Mouse (Mus musculus): ENCODE results near the gene Pla2g4a. TPM values are rescaled to one million over a fixed set of nuclear protein-coding genes. Genes with fewer than 3 reads are reported as not detected.

Pla2g4a gene
- polyA plus RNA-seq (2015; fragmentation: Nextera tagmentation; extraction: Ambion mirVana) = 12.9 and 13.5 TPM in 2 replicates

- TF ChIP-seq CTCF (IDR thresholded peaks at IDR 0.05) = no peak
- H3K9me3 ChIP-seq (ENCODE audit: low read length) = no peaks in the 10 kb centered on the region
- peak within 1 kb of the TSS; percentile 81 for H3K4me2 ChIP-seq (replicated peaks; ENCODE audit: low read depth, low read length)
- ATAC-seq (peak; percentile 92), DNase-seq (ENCODE audit: low spot score) (peak; percentile 76)
- no peaks in the 10 kb centered on the region for H3K36me3 ChIP-seq (ENCODE audit: insufficient read depth, low read length)
- H3K27me3 ChIP-seq (replicated peaks; ENCODE audit: insufficient read depth, low read length) = no peaks in the 10 kb centered on the region
- peak within 1 kb of the TSS; percentile 76 for H3K27ac ChIP-seq (ENCODE audit: low read length)
- H3K4me3 ChIP-seq (ENCODE audit: low read depth, low read length) = peak within 1 kb of the TSS; percentile 53
- 7% methylated on average over 15 of the region's 15 CpGs for WGBS
- no peaks in the 10 kb centered on the region for H3K4me1 ChIP-seq (ENCODE audit: insufficient read depth, low read depth, low read length)
- H3K9ac ChIP-seq (replicated peaks; ENCODE audit: low read depth) = peak within 1 kb of the TSS; percentile 41; the same call in 1 of the 2 replicates
These were observed at the start of gene Pla2g4a for GRCm38 (mm10) chr1:149960734-149961424. Gene Pla2g4a (minus strand): TSS chr1:149961290.

- Histone ChIP-seq H3K4me1 (ENCODE audit: insufficient read depth, low read depth, low read length) (no peaks in the 10 kb centered on the region), H3K4me3 (ENCODE audit: low read depth, low read length) (no peak overlapping the region), H3K9ac (replicated peaks; ENCODE audit: low read depth) (no peak overlapping the region), H3K36me3 (ENCODE audit: insufficient read depth, low read length) (no peaks in the 10 kb centered on the region), H3K4me2 (replicated peaks; ENCODE audit: low read depth, low read length) (no peak overlapping the region), H3K9me3 (ENCODE audit: low read length) (no peaks in the 10 kb centered on the region), H3K27ac (ENCODE audit: low read length) (no peak overlapping the region), H3K27me3 (replicated peaks; ENCODE audit: insufficient read depth, low read length) (no peaks in the 10 kb centered on the region)
- TF ChIP-seq EP300 (IDR thresholded peaks at IDR 0.05) = no peak
- TF ChIP-seq CTCF (IDR thresholded peaks at IDR 0.05) = no peak
- no peak for ATAC-seq
- no peak for DNase-seq (ENCODE audit: low spot score)
- WGBS = 87% methylated on average over 4 of the region's 4 CpGs
These were observed 49.5 kb upstream of the Pla2g4a start for GRCm38 (mm10) chr1:150010629-150010979.

GRCm38 (mm10) chr1:150009968-150010628 lies 49.0 kb upstream of the Pla2g4a start:
- H3K4me1 ChIP-seq (ENCODE audit: insufficient read depth, low read depth, low read length) = no peaks in the 10 kb centered on the region
- no peak for DNase-seq (ENCODE audit: low spot score)
- no peak overlapping the region for H3K4me2 ChIP-seq (replicated peaks; ENCODE audit: low read depth, low read length)
- ATAC-seq = no peak
- no peak overlapping the region for H3K9ac ChIP-seq (replicated peaks; ENCODE audit: low read depth)
- H3K27ac ChIP-seq (ENCODE audit: low read length) = no peak overlapping the region
- no peak overlapping the region for H3K4me3 ChIP-seq (ENCODE audit: low read depth, low read length)
- WGBS = 88% methylated on average over 18 of the region's 18 CpGs
- no peaks in the 10 kb centered on the region for H3K9me3 ChIP-seq (ENCODE audit: low read length)
- TF ChIP-seq EP300 (IDR thresholded peaks at IDR 0.05) (no peak), CTCF (IDR thresholded peaks at IDR 0.05) (no peak)
- H3K27me3 ChIP-seq (replicated peaks; ENCODE audit: insufficient read depth, low read length) = no peaks in the 10 kb centered on the region
- H3K36me3 ChIP-seq (ENCODE audit: insufficient read depth, low read length) = no peaks in the 10 kb centered on the region

GRCm38 (mm10) chr1:150009134-150009533 lies 48.0 kb upstream of the Pla2g4a start:
- Histone ChIP-seq H3K9ac (replicated peaks; ENCODE audit: low read depth) (no peak overlapping the region), H3K9me3 (ENCODE audit: low read length) (no peaks in the 10 kb centered on the region), H3K4me1 (ENCODE audit: insufficient read depth, low read depth, low read length) (no peaks in the 10 kb centered on the region), H3K36me3 (ENCODE audit: insufficient read depth, low read length) (no peaks in the 10 kb centered on the region), H3K4me3 (ENCODE audit: low read depth, low read length) (no peak overlapping the region), H3K27me3 (replicated peaks; ENCODE audit: insufficient read depth, low read length) (no peaks in the 10 kb centered on the region), H3K27ac (ENCODE audit: low read length) (no peak overlapping the region), H3K4me2 (replicated peaks; ENCODE audit: low read depth, low read length) (no peak overlapping the region)
- peak; percentile 72 for ATAC-seq
- 86% methylated on average over 9 of the region's 9 CpGs for WGBS
- peak; percentile 22 for DNase-seq (ENCODE audit: low spot score)
- no peak for TF ChIP-seq CTCF (IDR thresholded peaks at IDR 0.05)

- Histone ChIP-seq H3K27ac (ENCODE audit: low read length) (no peak overlapping the region), H3K9ac (replicated peaks; ENCODE audit: low read depth) (no peak overlapping the region), H3K4me1 (ENCODE audit: insufficient read depth, low read depth, low read length) (no peaks in the 10 kb centered on the region), H3K27me3 (replicated peaks; ENCODE audit: insufficient read depth, low read length) (no peaks in the 10 kb centered on the region), H3K9me3 (ENCODE audit: low read length) (no peaks in the 10 kb centered on the region), H3K4me2 (replicated peaks; ENCODE audit: low read depth, low read length) (no peak overlapping the region), H3K4me3 (ENCODE audit: low read depth, low read length) (no peak overlapping the region), H3K36me3 (ENCODE audit: insufficient read depth, low read length) (no peaks in the 10 kb centered on the region)
- TF ChIP-seq CTCF (IDR thresholded peaks at IDR 0.05) = no peak
- no peak for TF ChIP-seq EP300 (IDR thresholded peaks at IDR 0.05)
- DNase-seq (ENCODE audit: low spot score) = no peak
- ATAC-seq = no peak
- WGBS = 69% methylated on average over 1 of the region's 1 CpGs
These were observed 14.5 kb upstream of the Pla2g4a start for GRCm38 (mm10) chr1:149975626-149976025.

- DNase-seq (ENCODE audit: low spot score) = no peak
- Histone ChIP-seq H3K36me3 (ENCODE audit: insufficient read depth, low read length) (no peaks in the 10 kb centered on the region), H3K4me2 (replicated peaks; ENCODE audit: low read depth, low read length) (no peak overlapping the region), H3K27ac (ENCODE audit: low read length) (no peak overlapping the region), H3K9ac (replicated peaks; ENCODE audit: low read depth) (no peak overlapping the region), H3K4me1 (ENCODE audit: insufficient read depth, low read depth, low read length) (no peaks in the 10 kb centered on the region), H3K4me3 (ENCODE audit: low read depth, low read length) (no peak overlapping the region), H3K9me3 (ENCODE audit: low read length) (no peaks in the 10 kb centered on the region), H3K27me3 (replicated peaks; ENCODE audit: insufficient read depth, low read length) (no peaks in the 10 kb centered on the region)
- TF ChIP-seq CTCF (IDR thresholded peaks at IDR 0.05) (no peak), EP300 (IDR thresholded peaks at IDR 0.05) (no peak)
- WGBS = 35% methylated on average over 1 of the region's 1 CpGs
- ATAC-seq = no peak
These were observed 4.7 kb upstream of the Pla2g4a start for GRCm38 (mm10) chr1:149965826-149966225.
